Mouse (Mus musculus): ENCODE results near the gene Nell1. TPM values are rescaled to one million over a fixed set of nuclear protein-coding genes. Genes with fewer than 3 reads are reported as not detected.

Nell1 gene
- total RNA-seq, 2 experiments from 2014 or later, result 0.10 TPM; not detected in 1

DNA sequence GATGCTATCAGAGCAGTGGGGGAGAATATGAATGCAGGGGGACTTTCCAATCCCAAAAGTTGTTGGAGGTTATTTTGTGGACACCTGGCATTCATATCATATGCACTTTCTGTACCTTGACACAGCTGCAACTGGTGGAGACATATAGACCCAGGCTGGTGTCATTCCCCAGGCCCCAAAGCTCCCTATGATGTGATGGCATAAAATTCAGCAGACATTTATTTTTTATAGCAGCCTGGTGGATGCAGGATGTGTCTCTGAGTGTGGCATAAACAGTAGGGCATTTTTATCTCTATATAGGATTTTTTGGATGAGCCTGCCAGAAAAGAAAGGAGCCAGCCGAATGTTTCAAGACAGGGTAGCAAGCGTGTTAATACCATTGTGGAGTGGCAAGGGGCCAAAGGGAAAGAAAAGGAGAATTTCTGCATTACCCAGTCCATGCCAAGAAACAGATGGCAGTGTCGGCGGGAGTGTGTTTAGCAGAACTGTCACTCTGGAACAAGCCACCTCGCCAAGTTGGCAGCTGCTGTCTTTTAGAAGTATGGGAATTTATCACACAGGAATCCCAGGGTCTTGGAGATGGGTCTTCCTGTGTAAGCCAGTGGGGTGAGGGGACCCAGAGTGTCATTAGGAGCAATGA lies 267.1 kb downstream of the Nell1 start:
- DNase-seq, result no peak

DNA sequence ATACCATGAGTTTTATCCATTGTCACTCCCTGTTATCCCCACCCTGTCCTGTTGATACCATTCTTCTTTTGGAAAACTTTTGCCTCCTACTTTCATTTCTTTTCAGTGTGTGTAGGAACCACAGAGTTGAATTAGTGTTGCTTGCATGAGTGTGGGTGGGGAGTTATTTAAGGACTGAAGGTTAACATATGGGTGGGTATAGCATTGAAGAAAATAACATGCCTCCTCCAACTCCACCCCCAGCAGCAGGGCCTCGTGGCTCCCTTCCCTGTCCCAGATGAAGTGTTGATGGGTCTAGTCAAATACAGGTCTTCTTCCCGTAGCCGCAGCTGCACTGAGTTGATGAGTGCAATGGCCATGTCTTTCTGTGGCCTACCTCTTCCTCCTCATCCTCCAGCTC lies 278.5 kb downstream of the Nell1 start:
- intact Hi-C loops (cut with DNase I), result no loop called here

More for the DNA sequence above, 267.1 kb downstream of the Nell1 start:
- intact Hi-C loops (cut with DNase I), result no loop called here

DNA sequence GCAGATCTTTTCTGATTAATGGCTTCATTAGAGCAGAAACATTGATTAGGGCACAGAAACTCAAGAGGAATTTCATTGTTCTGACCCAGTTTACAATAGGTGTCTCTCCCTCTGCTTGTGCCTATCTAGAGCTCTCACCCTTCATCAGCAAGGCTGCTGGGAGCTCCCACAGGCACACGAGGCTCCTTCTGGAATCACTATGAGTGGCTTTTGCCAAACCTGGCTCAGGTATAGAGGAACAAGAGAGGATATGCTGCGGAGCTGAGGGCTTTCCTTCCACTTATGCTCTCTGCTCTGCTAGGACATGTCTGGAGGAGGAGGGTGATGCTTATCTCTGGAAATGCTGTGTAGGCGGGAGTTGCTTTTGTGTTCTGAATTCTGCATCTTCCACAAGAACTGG lies 285.4 kb downstream of the Nell1 start:
- intact Hi-C loops (cut with DNase I), result no loop called here
- no peak for DNase-seq

More for the DNA sequence above, 278.5 kb downstream of the Nell1 start:
- DNase-seq, result no peak

GRCm38 (mm10) chr7:50295508-50295907 lies 320.8 kb downstream of the Nell1 start:
- intact Hi-C loops (cut with DNase I), result no loop called here
- DNase-seq, result no peak

- intact Hi-C loops (cut with DNase I), result no loop called here
- no peak for DNase-seq
These were observed 363.6 kb downstream of the Nell1 start for GRCm38 (mm10) chr7:50338226-50338625.

GRCm38 (mm10) chr7:50338757-50339156 lies 364.1 kb downstream of the Nell1 start:
- DNase-seq, result no peak
- intact Hi-C loops (cut with DNase I), result no loop called here

- intact Hi-C loops (cut with DNase I), result no loop called here
- DNase-seq, result no peak
These were observed 376.9 kb downstream of the Nell1 start for GRCm38 (mm10) chr7:50351564-50351963.

- intact Hi-C loops (cut with DNase I), result no loop called here
- no peak for DNase-seq
These were observed 382.5 kb downstream of the Nell1 start for GRCm38 (mm10) chr7:50357213-50357612.

DNA sequence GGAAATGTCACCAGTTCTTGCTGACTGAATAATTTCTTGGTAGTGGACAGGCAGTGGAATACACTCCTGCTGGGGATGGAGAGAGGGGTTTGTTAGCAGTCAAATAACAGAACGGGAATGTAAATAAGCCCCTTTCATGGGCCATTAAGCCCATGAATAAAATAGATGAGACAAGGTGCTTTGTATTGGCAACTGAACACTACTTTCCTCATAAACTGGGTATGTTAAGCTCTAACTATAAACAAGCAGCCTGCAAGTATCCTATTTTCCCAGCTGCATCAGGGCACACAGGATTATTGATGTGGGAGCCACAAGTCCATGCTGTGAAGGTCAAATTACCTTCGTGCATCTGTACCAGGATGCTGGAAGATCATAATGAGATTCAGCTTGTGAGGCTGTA lies 387.4 kb downstream of the Nell1 start:
- intact Hi-C loops (cut with DNase I), result no loop called here
- no peak for DNase-seq

DNA sequence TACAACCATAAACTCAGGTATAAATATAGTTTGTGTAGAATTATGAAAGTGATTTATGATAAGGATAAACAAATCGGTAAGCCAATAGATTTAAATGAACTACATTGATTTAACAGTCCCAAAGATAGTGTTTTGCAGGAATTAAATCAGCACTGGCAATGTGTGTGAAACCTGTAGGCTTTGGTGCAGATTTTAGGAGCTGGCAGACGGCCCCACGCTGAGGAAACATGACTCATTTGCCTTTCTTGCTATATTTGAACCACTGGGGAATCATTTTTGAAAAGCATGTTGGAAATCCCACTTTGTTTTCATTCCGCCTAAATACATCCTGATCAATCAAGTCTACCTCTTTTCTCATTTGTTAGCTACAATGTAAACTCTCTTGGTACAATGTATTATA lies 400.2 kb downstream of the Nell1 start:
- DNase-seq, result no peak
- intact Hi-C loops (cut with DNase I), result no loop called here

GRCm38 (mm10) chr7:50410421-50410820 lies 435.8 kb downstream of the Nell1 start:
- DNase-seq, result no peak
- intact Hi-C loops (cut with DNase I), result no loop called here

GRCm38 (mm10) chr7:50419976-50420375 lies 445.3 kb downstream of the Nell1 start:
- intact Hi-C loops (cut with DNase I), result no loop called here
- no peak for DNase-seq

- no peak for DNase-seq
- intact Hi-C loops (cut with DNase I), result no loop called here
These were observed 447.9 kb downstream of the Nell1 start for GRCm38 (mm10) chr7:50422422-50423195.

- intact Hi-C loops (cut with DNase I), result no loop called here
- no peak for DNase-seq
These were observed 455.1 kb downstream of the Nell1 start for GRCm38 (mm10) chr7:50429725-50430124.

- intact Hi-C loops (cut with DNase I), result no loop called here
- no peak for DNase-seq
These were observed 466.6 kb downstream of the Nell1 start for GRCm38 (mm10) chr7:50441237-50441636.

DNA sequence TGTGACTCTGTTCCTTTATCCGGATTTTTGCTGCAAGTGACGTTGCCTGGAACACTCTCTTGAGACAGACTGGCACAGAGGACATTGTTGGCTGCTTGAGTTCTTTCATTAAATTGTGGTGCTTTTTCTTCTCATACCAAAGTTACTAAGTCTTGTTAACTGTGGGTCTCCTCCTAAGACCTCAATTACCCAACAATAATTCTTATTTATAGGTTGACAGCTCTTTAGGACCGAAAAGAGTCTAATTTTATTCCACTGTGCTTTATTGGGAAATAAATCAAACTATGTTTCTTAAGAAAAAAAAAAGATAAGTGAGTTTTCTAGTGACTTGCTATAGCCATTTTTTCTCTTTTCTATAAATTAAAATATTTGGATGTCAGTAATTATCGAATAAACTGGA lies 472.7 kb downstream of the Nell1 start:
- intact Hi-C loops (cut with DNase I), result no loop called here
- no peak for DNase-seq

DNA sequence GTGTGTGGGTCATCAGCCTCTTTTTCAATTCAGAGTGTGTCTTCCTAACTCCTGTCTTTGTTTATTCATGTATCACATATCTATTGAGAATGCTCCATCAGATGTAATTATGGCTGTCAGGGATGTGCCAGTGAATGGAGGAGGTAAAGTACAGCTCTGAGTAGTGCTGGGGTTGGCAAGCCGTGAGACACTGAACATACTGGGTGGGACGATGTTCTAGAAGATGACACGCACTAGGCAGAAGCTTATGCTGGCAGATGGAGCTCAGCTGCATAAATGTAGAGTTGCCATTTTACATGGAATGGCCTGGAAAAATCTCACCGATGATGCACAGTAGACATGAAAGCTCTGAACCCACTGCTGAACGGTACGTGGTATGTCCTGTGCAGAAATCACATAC lies 493.1 kb downstream of the Nell1 start:
- intact Hi-C loops (cut with DNase I), result no loop called here
- no peak for DNase-seq

GRCm38 (mm10) chr7:50470555-50470954 lies 495.9 kb downstream of the Nell1 start:
- no peak for DNase-seq
- intact Hi-C loops (cut with DNase I), result no loop called here

DNA sequence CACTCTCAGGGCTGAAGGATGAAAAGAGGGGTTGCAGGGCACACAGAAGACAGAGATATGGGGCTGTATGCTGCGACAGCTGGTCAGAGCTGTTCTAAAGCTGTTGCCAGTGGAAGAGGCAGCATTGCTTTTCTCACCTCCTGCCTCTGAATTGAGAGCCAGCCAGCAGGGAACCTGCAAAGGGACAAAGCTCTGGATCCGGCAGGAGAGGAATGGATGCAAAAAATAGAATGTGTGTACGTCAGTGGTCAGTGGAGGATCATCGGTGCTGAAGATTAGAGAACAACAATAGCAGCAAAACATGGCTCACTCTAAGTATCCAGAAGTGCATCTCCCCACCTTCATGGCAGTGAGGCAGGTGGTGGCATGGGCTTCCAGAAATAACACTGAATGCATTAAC lies 507.3 kb downstream of the Nell1 start:
- intact Hi-C loops (cut with DNase I), result no loop called here
- DNase-seq, result no peak

DNA sequence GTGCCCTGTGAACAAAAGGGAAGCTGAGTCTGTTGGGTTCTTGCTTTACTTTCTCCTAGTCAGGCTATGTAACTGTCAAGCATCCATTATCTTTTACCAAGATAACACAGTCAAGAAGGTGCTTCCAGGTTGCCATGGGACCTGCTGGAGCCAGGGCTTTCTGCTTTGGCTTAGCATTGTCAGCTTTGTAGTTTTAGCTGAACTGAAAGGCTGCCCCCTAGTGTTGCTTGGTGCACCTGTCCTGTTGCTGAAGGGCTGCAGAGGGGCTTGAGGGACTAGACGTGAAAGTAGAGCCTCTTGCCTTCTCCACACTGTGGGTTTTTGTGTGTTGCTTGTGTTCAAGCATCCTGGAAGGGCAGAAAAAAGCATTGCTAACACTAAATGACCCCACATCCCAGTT lies 510.6 kb downstream of the Nell1 start:
- intact Hi-C loops (cut with DNase I), result loop anchor here (2.0 kb wide), 1 partner anchor 533 kb away; no protein-coding TSS in a partner anchor
- DNase-seq, result peak; percentile 5 to 22

GRCm38 (mm10) chr7:50486884-50487420 lies 512.3 kb downstream of the Nell1 start:
- intact Hi-C loops (cut with DNase I), result no loop called here
- no peak for DNase-seq

GRCm38 (mm10) chr7:50501562-50501961 lies 526.9 kb downstream of the Nell1 start:
- no peak for DNase-seq
- intact Hi-C loops (cut with DNase I), result no loop called here
